Mouse (Mus musculus): ENCODE results near the gene Erp44.

Erp44 gene

DNA sequence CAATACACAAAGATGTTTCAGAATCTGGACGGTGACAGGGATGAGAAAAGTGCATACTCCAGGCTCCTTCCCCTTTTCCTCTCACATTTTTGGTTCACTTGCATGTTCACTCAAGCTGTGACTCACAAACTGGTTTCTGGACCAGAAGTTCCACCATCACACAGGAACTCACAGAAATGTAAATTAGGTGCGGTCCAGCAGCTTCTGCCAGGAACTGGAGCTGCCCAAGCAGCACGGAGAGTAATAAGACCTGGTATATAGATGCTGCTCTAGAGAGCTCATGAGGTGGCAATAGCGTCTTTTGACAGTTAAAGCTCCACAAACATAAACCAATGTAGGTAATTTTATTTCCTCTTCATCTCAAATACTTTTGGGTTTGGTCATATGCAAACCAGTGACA, 36.9 kb downstream of the Erp44 start:
- intact Hi-C loops (cut with DNase I), result no loop called here

DNA sequence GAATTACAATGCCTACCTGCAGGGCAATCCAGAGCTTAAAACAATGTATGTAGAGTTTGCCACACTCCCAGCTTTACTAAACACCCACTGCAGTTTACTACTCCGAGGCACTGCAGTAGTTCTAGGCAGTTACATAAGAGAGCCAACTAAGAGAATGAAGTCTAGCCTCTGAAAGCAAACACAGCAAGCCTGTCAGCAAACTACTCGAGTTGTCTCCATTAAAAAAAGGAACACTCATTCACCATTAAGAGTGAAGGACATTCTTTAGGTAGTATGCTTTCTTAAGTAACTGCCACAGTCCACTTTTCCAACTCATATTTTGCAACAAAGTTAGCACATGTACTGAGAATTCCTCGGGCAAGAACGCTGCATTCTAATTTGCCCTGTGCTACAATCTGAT, 40.3 kb downstream of the Erp44 start:
- intact Hi-C loops (cut with DNase I), result no loop called here

DNA sequence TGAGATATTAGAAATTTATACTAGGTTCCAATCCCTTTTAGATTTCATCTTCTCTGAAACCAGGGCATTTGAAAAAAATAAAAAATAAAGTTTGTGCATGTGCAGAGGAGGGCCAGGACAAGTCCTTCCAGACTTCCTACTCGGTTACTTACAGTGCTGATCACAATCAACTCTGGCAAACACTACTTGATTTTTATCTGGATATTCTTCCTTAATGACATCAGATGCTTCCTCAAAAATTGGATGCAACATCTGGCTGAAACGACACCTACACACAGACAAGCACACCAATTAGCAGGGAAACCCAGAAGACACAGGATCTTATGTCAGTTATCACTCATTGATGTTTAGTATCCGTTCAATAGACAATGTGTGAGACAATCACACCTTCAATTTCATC, 42.6 kb downstream of the Erp44 start:
- intact Hi-C loops (cut with DNase I), result no loop called here

DNA sequence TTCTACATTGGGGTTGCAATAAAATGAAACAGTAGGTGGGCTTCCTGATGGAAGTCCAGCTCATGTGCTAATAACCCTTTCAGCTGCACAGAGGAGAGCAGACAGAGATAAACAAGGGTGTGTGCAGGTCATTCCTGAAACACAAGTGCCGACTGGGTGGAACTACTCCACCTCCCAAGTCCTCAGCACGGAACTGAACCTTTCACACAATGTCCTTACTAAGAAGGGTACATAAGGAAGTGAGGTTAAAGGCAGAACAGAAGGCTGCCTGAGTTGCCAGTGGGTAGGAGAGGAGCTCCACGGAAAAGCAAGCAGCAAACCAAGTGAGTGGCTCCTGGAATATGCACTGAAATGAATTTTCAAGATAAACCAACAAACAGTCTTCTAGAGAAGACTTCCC, 52.6 kb downstream of the Erp44 start:
- intact Hi-C loops (cut with DNase I), result loop anchor here (5.0 kb wide), 1 partner anchor 51 kb away; the partner anchor contains the start of genes Erp44 and Invs

DNA sequence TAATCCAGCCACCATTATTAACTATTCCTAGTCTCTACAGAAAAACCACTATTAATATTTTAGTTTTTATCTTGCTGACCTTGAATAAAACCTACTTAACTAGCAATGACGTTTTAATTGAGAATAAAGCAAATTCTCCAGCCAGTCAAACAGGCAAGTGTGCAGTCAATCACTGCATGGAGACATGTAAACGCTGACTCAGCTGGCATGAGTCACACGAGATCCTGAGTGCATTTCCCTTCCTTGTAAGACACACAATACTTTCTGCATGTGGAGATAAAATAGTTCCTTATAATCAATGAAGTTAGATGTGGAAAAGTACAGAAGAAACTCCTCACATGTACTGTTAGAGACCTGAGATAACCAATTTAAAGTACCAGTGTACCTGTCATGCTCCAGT, 53.8 kb downstream of the Erp44 start:
- intact Hi-C loops (cut with DNase I), result loop anchor here (1.0 to 5.0 kb wide), 2 partner anchors 52 to 156 kb away; partner anchors contain the start of genes Erp44 and Invs

DNA sequence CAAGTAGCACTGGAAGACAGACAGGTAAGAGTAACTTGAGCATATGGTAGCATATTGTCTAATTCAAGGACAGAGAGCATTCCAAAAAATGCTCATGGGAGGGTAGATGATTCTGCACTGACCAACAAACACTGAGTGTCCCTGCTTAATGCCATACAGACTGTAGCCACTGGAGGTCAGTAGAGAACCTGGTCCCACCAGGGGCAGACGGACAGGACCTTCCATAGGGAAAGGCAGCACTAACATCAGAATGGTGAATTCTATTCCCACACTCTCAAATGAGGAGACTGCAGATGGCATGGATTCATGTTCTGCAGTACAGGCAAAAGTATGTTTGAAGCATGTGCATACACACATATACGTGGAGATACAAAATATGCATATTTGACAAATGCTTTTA, 54.2 kb downstream of the Erp44 start:
- intact Hi-C loops (cut with DNase I), result loop anchor here (1.0 to 5.0 kb wide), 2 partner anchors 52 to 156 kb away; partner anchors contain the start of genes Erp44 and Invs

DNA sequence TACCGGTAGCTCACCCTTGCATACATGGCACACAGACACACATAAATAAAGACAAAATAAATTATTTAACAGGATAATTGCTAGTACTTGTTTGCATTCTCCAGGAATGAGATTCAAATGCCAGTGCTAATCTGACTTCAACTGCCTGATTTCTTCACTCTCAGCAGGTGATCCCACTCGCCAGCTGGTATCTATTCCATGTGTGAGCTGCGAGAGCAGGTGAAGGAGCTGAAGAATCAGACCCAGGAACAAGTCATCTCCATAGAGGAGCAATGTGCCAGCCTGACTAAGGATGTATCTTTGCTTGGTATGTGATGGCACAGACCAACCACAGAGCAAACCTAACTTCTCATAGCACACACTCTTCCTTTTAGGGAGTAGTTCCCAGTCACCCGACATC, 75.8 kb downstream of the Erp44 start:
- intact Hi-C loops (cut with DNase I), result no loop called here

DNA sequence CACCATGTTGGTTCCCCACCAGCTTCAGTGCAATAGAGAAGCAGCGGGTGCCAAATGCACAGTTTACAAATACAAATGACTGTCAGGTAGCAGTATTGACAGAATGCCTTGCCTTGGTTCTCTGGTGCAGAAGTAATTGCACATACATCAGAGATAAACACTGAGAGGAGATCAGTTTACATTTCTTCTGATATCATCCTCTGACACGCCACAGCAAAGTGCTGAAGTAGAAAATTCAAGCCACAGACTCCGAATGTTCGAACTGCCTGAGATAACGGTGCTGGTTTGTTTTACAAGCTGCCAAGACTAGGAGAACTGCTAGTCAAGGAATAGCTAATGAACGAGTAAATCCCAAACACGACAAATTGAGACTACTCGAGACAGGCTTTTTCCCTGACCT, 80.9 kb downstream of the Erp44 start:
- intact Hi-C loops (cut with DNase I), result loop anchor here (10.0 kb wide), 1 partner anchor 764 kb away; no protein-coding TSS in a partner anchor

DNA sequence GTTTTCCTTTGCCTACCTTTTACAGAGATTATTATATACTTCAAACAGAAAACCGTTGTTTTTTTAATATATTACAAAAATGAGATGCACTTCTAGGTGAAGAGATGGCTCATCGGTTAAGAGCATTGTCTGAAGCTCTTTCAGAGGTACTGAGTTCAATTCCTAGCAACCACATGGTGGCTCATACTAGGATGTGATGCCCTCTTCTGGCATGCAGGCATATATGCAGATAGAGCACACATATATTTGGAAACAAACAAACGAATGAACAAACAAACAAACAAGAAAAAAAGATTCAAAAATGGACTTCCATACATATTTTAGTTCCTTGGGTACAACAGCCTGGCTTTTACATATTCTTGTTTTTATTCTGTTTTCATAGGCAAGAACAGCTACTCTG, 81.4 kb downstream of the Erp44 start:
- intact Hi-C loops (cut with DNase I), result loop anchor here (10.0 kb wide), 1 partner anchor 763 kb away; no protein-coding TSS in a partner anchor

DNA sequence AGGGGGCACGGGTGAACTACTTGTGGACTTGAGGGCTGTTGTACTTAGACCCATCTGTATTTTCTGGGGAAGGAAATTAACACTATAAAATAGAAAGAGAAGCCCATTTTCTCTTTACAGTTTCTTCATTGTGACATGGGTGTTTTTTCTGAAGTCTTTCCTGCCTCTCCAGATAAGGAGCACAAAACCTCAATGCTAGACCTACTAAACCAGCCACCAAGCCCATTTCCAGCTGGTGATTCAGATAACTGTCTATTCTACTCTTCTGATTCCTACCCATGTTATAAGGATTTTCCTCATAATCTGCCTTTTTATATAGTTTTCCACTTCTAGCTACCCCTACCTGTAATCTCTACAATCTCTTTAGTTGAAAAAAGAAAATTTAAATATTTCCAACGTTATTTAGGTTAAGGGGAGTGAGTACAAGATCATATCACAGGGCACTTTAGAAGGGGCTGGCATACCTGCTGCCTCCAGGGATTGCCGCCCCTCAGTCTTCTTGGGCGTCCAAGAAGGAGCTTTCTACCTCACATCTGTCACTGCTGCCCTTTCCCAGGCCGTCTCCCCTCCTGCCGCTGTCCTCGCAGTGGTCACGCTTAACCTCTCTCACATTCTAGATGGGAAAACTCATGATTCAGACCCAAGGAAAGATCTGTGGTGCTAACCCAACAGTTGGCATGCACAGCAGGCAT, 97.1 kb downstream of the Erp44 start:
- intact Hi-C loops (cut with DNase I), result no loop called here

DNA sequence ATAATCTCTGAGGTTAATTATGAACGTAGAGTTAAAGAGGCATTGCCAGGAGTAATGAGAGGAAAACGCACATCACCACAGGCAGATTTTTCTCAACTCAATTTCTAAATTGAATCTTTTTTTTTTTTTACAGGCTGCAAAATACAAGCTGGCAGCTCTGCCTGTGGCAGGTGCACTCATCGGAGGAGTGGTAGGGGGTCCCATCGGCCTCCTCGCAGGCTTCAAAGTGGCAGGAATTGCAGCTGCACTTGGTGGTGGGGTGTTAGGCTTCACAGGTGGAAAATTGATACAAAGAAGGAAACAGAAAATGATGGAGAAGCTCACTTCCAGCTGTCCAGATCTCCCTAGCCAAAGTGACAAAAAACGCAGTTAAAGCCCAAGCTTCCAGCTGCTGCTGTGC, 98.0 kb downstream of the Erp44 start:
- intact Hi-C loops (cut with DNase I), result no loop called here

DNA sequence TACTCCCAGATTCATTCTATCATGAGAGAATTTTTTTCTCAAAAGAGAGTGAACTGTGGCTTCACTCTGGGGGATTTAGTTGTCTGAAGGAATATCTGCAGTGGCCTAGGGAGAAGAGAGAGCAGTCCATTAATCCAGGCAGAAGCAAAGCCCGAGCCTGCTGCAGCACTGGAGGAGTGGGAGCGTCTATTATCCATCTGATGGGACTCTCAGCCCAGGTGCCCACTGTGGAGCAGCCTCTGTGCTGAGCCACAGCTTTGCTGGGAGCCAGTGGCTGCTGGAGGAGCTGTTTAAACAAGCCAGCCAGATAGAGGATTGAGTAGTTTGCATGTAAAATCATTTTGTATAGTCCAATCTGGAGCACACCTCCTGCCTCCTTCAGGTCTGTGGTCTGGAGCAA, 98.4 kb downstream of the Erp44 start:
- intact Hi-C loops (cut with DNase I), result no loop called here

DNA sequence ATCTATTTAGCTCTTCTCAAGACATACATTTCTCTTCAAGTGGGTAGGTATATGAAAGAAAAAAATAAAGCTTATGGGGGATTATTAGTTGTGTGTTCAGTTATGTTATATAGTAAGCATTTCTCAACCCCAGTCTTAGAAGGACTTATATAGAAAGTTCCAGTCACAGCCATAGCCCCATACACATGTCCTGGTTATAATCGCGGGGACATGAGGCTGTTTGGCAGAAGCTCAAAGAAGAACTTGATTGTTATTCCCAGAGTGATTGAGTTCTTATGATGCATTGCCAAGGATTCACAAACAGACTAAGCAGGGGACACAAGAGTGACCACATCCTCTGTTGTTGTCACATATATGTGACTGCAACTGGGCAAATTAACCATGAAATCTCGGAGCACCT, 103.7 kb downstream of the Erp44 start:
- intact Hi-C loops (cut with DNase I), result no loop called here

DNA sequence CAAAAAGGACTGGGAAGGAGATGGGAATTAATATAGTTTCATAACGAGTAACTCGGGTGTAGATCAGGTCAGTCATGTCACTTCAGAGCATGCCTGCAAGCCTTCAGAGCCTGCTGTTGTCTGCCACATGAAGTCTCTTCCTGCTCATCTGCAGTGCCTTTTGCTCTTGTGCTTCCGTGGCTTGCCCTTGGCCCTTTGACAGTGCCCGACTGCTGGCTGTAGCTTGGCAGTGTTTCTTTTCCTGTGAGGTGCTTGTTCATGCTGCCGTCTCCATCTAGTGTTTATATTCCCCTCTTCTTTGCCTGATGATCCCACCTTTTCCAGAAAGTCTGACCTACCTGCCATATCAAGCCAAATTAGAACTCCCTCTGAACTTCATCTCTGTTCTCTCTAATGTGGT, 115.5 kb downstream of the Erp44 start:
- intact Hi-C loops (cut with DNase I), result no loop called here

DNA sequence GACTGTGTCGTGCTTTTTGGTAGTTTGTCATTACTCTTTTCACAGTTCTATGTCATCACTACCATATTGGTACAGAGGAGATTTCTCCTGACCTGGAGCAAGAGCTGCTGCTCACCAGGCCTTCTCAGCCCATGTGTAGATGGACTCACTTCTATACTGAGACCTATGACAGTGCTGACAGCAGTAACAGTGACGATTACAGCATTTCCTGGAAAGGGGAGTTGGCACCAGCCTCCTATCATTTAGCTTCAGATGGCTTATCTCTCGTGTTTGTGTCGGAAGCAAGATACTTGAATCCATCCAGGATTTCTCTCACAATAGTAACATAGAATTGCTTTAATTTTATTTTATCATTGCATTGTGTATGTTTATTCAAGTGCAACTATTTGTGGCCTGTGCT, 119.0 kb downstream of the Erp44 start:
- intact Hi-C loops (cut with DNase I), result no loop called here

DNA sequence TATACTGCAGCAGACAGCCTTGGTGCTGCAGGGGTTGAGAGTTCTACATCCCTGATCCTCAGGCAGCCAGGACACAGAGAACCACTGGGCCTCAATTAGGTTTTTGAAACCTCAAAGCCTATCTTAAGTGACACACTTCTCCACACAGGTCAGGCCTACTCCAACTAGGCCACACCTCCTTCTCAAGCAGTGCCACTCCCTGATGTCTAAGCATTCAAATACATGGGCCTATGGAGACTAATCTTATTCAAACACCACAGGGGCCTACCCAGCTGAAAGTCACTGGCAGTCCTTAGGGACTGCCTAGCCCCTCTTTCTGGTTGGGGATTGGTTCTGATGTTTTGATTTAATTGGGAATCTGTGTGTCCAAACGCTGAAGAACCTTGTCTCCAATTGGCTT, 123.5 kb downstream of the Erp44 start:
- intact Hi-C loops (cut with DNase I), result no loop called here

DNA sequence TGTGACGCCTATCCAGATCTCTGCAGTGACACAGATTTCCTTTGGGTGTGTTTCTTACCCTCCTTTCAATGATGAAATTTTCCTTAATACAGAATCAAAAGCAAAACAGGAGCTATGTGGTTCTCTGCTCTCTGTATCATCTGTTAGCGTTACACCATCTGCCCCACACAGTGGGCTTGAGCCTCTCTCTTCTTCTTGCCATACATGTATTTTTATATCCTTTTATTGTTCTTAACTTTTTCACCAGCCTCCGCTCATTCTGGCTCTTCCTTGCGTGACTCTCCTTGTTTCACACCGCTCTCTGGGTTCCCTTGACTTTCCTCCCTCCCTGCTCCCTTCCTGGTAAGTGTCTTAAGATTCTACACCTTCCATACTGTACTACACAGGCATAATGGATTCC, 126.1 kb downstream of the Erp44 start:
- intact Hi-C loops (cut with DNase I), result no loop called here

DNA sequence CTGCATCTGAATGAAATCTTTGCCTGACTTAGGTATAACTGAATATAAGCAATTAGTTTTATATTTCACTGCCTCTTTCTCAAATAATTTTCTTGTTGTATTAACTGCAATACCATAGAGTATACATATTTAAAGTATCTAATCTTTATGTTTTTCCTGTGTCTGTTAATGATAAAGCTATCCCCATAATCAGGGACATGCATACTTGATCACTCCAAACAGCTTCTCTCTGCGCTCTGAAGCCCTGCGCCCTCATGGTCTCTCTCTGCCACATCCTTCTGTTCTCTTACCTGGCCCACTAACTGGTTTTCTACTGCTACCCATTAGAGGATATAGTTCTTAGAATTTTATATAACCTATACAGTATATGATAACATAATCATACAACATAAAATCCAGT, 129.9 kb downstream of the Erp44 start:
- intact Hi-C loops (cut with DNase I), result no loop called here

Small RNA genes within 50 kb of the gene (microRNA-seq; reads per million reads assigned to microRNA genes)
- 0 reads per million in 2 experiments for gene Mir1958
